Mouse (Mus musculus) spleen, embryonic (tissue): ENCODE measurements around the gene Cbr4.

ENCODE experiments used
- CTCF ChIA-PET: fragments of 350-600 bp; sonication (Branson Sonifier 250); formaldehyde crosslinking; loops from one replicate; lab custom pipeline; 2022; lab: Charles Lee

The Cbr4 gene

DNA sequence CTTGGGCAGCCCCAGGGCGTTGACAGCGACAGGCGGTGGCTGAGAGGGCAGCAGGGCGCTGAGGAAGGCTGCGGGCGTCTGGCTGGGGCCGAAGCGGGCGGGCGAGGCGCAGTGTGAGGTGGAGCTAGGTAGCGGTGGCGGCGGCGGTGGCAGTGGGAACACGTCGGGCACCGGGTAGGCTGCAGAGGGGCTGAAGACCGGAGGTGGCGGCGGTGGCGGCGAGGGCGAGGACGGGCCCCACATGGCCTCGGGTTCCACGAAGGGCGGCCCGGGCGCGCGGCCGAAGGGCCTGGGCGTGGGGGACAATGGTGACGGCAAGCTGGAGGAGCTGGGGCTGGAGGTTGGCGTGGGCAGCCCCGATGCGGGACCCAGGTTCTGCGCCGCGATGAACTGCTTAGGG, 62.1 kb downstream of the Cbr4 start:
- CTCF ChIA-PET = no interaction called here

- CTCF ChIA-PET = no interaction called here
Measured at GRCm38 (mm10) chr8:61550006-61550748, 62.6 kb downstream of the Cbr4 start.

DNA sequence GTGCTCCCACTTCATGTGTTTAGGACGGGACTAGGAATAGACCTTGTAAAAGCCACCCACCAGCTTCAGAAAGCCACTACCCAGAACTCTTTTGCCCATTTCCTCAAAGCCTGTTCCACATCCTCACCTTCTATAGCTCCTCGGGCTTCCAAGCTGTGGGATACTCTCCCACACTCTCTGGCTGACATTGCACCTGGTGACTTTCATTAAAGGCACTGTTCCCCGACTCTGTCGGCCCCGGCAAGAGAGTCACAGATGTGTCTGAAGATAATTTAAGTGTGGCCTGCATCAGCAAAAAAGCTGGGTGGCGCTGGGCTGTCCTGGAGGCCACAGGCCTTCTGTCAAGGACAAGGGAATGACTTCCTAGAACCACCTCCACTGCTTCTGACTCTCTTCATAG, 64.7 kb downstream of the Cbr4 start:
- CTCF ChIA-PET = no interaction called here

GRCm38 (mm10) chr8:61552755-61553402, 65.3 kb downstream of the Cbr4 start:
- CTCF ChIA-PET = no interaction called here

GRCm38 (mm10) chr8:61555343-61555742, 67.8 kb downstream of the Cbr4 start:
- CTCF ChIA-PET = no interaction called here

DNA sequence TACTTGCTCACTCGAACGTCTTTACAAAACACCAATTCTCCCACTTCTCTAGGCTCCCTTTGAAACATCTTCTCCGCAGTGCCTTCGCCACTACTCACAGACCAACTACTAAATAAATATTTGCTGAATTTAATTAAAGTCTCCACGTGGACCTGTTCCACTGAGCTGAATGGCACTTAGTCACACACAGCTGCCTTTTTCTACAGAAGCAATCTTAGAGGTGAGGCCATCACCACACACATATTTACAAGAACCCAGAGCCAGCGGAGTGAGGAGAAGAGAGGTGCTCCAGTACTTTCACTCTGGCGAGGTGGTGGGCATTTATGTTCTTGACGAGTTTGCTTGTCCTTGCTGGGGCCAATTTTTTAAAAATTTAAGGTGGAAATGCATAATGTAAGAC, 68.7 kb downstream of the Cbr4 start:
- CTCF ChIA-PET = no interaction called here
